Mouse (Mus musculus) gastrocnemius, postnatal 10 days (tissue): ENCODE results near the gene Camta1. TPM values are rescaled to one million over a fixed set of nuclear protein-coding genes. Genes with fewer than 3 reads are reported as not detected.
"Not testable (repeated sequence)": the region's sequence is repeated elsewhere in the genome, so short reads cannot be mapped to it uniquely, and the experiment has no call there.

Experiments used
- DNase-seq: peaks from one replicate; pipeline ENCODE4 v3.0.0; 2021; ENCODE audit warnings: mixed read lengths
- total RNA-seq, 2 experiments: library from RNA; stranded (reverse); gene quantifications; 2 replicates each; pipeline ENCODE4 v1.2.3; 2021

Gene Camta1
- total RNA-seq, 2 experiments from 2014 or later: 71.6 to 82.8 TPM

DNA sequence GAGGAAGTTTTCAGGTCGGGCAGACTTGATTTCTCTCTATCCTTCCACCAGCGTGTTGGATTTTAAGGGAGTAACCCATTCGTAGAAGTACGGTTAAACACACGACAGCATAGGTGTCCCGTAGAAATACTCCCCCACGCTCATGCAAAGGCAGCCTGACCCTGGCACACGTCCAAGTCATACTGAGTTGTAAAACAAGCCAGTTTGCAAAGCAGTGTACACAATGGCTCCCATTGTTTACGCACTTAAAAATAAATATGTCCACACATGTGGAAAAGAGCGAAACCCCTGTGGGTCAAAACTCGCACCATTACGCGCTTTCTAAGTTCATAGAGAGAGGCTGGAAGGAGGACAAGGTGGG is 971.7 kb downstream of the Camta1 start:
- DNase-seq: no peak

GRCm38 (mm10) chr4:150889273-150889954 is 972.3 kb downstream of the Camta1 start:
- DNase-seq: no peak

DNA sequence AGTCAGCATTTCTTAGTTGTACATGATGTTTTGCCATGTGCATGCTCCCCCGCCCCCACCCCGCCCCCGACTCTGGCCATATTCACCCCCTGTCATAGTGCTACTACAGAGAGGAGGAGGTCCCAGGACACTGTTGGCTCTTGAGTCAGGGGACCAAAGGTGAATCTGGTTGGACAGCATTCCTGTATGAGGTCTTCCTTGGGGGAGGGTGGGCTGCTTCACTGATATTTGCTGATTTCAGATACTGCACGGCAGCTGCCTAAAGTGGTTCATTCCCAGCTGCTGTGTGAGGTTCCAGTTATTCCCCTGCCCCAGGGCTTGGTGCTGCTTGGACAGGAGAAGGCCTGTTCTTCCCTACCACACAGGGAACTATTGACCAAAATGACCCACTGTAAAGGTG is 973.2 kb downstream of the Camta1 start:
- DNase-seq: no peak

DNA sequence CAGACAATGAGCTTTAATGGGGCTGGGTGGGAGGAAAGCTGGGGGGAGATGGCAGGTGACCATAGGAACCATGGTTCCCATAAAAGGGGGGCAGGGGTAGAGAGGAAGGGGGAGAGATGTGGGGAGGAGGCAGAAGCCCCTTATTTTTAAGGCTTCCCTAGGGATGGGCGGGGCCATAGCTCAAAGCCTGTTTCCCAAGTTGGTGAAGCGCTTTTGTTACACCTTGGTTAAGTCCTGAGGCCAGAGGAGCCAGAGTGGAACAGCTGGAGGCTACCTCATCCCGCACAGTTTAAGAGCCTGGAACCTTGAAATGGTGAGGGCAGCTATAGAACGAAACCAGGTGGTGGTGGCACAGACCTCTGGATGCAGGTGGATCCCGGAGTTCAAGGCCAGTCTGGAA is 973.8 kb downstream of the Camta1 start:
- DNase-seq: no peak

DNA sequence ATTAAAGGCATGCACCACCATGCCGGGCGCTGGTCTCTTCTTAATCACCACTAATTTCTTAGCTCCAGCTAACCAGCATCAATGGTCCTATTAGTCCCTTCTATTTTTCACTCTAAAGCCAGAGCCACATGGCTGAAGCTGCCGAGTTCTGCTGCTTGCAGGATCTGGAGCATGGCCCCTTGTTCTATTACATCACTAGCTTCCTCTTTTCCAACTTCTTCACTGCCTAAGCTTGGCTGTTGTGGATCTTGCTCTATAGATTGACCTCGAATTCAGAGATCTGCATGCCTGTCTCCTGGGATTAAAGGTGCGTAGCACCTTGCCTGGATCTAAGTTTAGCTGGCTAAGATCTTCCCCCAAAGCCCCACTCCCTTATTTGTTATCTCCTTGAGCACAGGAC is 979.0 kb downstream of the Camta1 start:
- DNase-seq: no peak

- DNase-seq: no peak
Measured at GRCm38 (mm10) chr4:150880364-150880763, 981.3 kb downstream of the Camta1 start.

- no peak for DNase-seq
Measured at GRCm38 (mm10) chr4:150879631-150880030, 982.0 kb downstream of the Camta1 start.

GRCm38 (mm10) chr4:150875393-150875792 is 986.3 kb downstream of the Camta1 start:
- no peak for DNase-seq

- not testable (repeated sequence) for DNase-seq
Measured at GRCm38 (mm10) chr4:150874416-150874815, 987.3 kb downstream of the Camta1 start.

- no peak for DNase-seq
Measured at GRCm38 (mm10) chr4:150872681-150873080, 989.0 kb downstream of the Camta1 start.

DNA sequence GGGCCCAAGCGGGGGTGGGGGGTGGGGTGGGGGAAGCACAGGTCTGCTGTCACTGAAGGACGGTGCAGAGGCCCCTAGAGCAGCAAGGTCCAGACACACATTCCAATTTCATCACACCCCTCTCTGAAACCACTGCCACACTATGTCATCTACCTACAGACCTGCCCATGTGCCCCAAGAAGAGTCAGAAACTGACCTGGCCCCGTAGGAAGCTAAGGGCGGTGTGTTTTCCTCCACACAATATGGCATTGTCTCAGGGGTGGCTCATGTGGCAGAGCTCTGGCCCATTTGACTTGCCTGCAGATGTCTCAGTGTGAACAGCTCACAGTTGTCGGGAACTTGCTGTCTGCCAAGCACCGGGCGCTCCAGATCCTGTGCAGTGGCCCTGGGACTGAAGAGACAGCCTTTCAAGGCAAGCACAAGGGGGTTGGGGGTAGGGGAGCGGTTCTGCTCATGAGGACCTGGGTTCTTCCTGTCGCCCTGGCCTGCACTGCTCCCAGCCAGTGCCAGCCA is 989.5 kb downstream of the Camta1 start:
- no peak for DNase-seq

GRCm38 (mm10) chr4:150871392-150872138 is 990.1 kb downstream of the Camta1 start:
- DNase-seq: no peak

DNA sequence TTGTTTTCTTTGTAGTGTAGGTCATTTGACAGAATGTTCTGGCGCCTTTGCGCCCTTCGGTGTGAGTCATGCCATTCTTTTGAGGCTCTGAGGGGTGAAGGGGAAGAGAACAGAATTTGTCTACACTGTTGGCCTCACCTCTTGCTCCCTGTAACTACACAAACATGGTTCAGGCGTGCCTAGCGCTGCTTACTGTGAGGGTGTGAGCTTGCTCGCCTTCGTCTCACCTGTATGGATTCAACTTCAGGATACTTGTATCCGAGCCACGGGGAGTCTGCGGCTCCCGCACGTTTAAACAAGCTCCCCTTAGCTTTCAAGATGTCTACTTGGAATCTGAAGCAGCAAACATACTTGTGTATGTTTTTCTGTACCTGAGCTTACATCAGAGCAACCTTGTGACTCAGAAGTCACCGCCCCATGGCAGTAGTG is 990.7 kb downstream of the Camta1 start:
- no peak for DNase-seq

DNA sequence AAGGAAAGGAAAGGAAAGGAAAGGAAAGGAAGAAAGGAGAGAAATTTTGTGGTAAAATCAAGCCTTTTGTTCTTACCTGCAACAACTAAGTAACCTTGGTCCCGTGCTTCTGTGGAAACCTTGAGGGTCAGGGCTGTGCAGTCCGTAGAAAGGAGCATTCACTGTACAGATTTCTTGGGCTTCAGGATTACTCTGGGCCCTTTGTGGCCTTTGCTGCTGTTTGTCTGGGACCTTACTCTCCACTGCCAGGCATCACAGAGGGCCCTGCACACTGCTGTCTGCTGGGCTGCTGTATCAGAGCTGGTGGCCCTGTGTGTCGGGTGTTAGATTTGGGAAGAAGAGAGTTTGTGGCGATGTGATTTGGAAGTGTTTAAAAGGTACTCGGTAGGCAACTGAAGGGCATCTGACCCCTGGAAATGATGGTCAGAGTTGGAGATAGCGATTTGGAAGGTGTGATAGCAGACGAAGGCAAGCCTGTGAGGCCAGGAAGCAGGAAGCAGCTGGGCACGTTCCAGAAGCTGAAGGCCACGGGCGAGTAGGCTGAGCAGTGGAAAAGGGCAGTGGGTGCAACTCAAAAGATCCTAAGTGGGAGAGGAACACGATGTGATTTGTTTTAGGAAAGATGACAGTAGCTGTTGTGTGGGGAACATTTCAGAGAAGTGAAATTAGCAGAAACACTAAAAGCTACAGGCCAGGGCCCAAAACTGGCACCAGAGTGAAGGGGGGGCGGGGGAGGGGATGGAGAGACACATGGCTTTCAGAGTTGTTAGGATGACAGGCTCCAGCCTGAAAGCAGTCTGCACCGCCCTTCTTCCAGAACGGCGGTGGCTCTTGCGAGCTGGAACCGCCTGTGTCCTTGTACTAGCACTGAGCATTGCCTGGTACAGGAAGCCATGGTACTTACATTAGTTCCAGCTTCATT is 992.1 kb downstream of the Camta1 start:
- no peak for DNase-seq

- no peak for DNase-seq
Measured at GRCm38 (mm10) chr4:150868859-150869258, 992.8 kb downstream of the Camta1 start.

DNA sequence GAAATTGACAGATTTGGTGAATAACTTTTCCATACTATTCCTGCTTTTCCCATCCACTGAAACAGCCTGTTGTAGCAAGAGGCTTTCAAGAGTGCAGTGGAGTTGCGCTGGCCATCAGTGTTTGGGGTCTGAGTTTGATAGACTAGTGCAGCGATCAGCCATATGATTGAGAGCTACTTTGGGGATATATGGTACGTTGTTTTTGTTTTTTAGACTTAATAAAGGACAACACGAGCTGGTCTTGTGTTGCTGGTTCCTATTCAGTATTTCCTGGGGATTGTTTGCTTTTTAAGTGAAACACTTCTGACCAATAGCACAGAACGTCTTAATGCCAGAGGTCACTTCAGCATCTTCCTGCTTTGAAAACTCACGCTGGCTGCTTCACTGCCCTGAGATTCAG is 993.5 kb downstream of the Camta1 start:
- no peak for DNase-seq

Other genes starting within 250 kb of the Camta1 start
- gene Dnajc11, start 71.8 kb upstream of the Camta1 start, total RNA-seq: 10 to 100 TPM; 72.1 to 72.3 TPM
- gene Thap3, start 127.1 kb upstream of the Camta1 start, total RNA-seq: 10 to 100 TPM; 34.1 to 34.4 TPM
- gene Phf13, start 134.4 kb upstream of the Camta1 start, total RNA-seq: 1 to 10 TPM; 6.5 to 9.5 TPM
- gene Klhl21, start 146.9 kb upstream of the Camta1 start, total RNA-seq: 10 to 100 TPM; 28.9 to 29.3 TPM
- 1 to 10 TPM; 3.2 to 4.7 TPM for gene Zbtb48, start 165.8 kb upstream of the Camta1 start, total RNA-seq
- gene Tas1r1, start 176.7 kb upstream of the Camta1 start, total RNA-seq: 1 to 10 TPM; 1.1 to 1.3 TPM
- 10 to 100 TPM in 1 of 2 experiments, 1 to 10 TPM in 1; 8.7 to 12.9 TPM for gene Nol9, start 177.4 kb upstream of the Camta1 start, total RNA-seq
- gene Plekhg5, start 210.6 kb upstream of the Camta1 start, total RNA-seq: 10 to 100 TPM; 14.7 to 22.0 TPM